Mouse (Mus musculus) kidney, adult 2 months (tissue): Measurements from ENCODE around the gene Gli3. TPM values are rescaled to one million over a fixed set of nuclear protein-coding genes. Genes with fewer than 3 reads are reported as not detected.

ENCODE experiments used
- DNase-seq: peaks from one replicate; pipeline ENCODE4 v3.0.0; 2021
- H3K27ac ChIP-seq: fragments of 200-500 bp; 2 replicates; pipeline ENCODE4 v1.5.1; 2012; ENCODE audit warnings: low read depth, low read length, control low read depth, inconsistent platforms; ENCODE audit not compliant: insufficient read depth
- H3K27me3 ChIP-seq: fragments of 200-500 bp; replicated peaks from 2 replicates; pipeline ENCODE4 v1.6.1; 2012; ENCODE audit warnings: mild to moderate bottlenecking, moderate library complexity, low read length, inconsistent platforms; ENCODE audit not compliant: control insufficient read depth, insufficient read depth
- H3K36me3 ChIP-seq: fragments of 200-500 bp; 2 replicates; pipeline ENCODE4 v1.6.1; 2012; ENCODE audit warnings: mild to moderate bottlenecking, moderate library complexity, low read length, inconsistent platforms; ENCODE audit not compliant: control insufficient read depth, insufficient read depth
- H3K4me1 ChIP-seq: fragments of 200-500 bp; 2 replicates; pipeline ENCODE4 v1.6.1; 2011; ENCODE audit warnings: low read length; ENCODE audit not compliant: control insufficient read depth, insufficient read depth
- H3K4me3 ChIP-seq: fragments of 200-500 bp; 2 replicates; pipeline ENCODE4 v1.5.1; 2011; ENCODE audit warnings: mild to moderate bottlenecking, low read depth, low read length, control low read depth; ENCODE audit not compliant: insufficient read depth
- CTCF ChIP-seq: fragments of 200-500 bp; conservative IDR thresholded peaks from 2 replicates; pipeline ENCODE4 v1.5.1; 2011; ENCODE audit warnings: low read depth, mild to moderate bottlenecking, control low read depth, low read length, moderate library complexity, mixed read lengths; ENCODE audit not compliant: insufficient read depth, insufficient read length
- POLR2A ChIP-seq: fragments of 200-500 bp; IDR thresholded peaks from one replicate; pipeline ENCODE4 v1.6.1; 2011; ENCODE audit warnings: low read depth, low read length, control low read depth
- WGBS: fragments of 180-500 bp; shearing (Covaris S2); methylation state at CpG from one replicate; pipeline ENCODE4 v1.1.7; 2018; 5-methylcytosine and 5-hydroxymethylcytosine counted together
- polyA plus RNA-seq: library from polyadenylated mRNA; depleted of rRNA; stranded (reverse); fragments of >200 nt; gene quantifications from 2 replicates; pipeline ENCODE4 v1.2.3, GENCODE M21; 2012

Gene Gli3
- polyA plus RNA-seq, 1 experiment = 0.99 TPM

DNA sequence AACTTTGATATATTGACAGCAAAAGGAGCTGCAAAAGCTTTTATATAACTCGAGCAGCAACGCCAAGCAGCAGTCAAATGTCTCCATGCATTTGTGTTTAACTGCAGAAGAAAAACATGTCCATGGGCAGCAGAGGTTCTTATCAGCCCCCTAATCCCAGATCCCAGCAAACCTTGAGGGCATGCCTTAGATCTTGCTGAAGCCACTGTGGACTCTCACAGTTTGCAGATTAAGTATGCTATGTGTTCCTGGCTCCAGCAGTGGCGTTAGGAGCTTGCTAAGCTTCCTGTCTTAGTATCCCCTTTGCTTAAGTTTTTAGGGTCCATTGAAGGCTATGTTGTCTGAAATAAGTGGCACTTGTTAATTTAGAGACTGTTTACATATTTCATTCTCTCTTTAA is 4.4 kb downstream of the Gli3 start:
- WGBS = 92% methylated on average over 3 of the region's 3 CpGs
- TF ChIP-seq POLR2A (no peak), CTCF (no peak)
- no peak for DNase-seq
- H3K4me1 ChIP-seq = no peaks in the 10 kb centered on the region
- H3K4me3 ChIP-seq = no peak overlapping the region
- no peaks in the 10 kb centered on the region; the same call in 1 of the 2 replicates for H3K27me3 ChIP-seq
- no peak overlapping the region for H3K27ac ChIP-seq
- no peaks in the 10 kb centered on the region for H3K36me3 ChIP-seq

DNA sequence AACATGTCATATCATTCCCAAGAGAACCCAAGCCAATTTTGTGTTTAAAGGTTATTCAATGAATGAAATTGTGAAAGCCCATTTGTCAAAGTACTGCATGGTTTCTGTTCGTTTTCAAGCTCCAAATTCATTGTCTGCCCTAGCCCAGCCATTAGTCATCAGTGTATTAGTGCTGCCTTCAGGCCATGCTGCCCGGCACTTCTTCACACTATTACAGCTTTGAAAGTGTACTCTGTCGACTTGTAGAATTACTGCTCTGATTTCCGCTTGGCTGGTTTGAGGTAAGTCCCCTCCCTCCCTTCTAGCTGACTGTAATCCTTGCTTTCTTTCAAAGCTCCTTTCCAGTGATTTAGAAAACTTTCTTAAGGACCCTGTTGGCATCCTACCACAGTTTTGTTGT is 5.4 kb downstream of the Gli3 start:
- Histone ChIP-seq H3K36me3 (no peaks in the 10 kb centered on the region), H3K27me3 (no peaks in the 10 kb centered on the region; the same call in 1 of the 2 replicates), H3K4me1 (no peaks in the 10 kb centered on the region), H3K27ac (no peak overlapping the region), H3K4me3 (no peak overlapping the region)
- DNase-seq = no peak
- no peak for TF ChIP-seq POLR2A
- no peak for TF ChIP-seq CTCF
- WGBS = 54% methylated on average over 4 of the region's 4 CpGs

DNA sequence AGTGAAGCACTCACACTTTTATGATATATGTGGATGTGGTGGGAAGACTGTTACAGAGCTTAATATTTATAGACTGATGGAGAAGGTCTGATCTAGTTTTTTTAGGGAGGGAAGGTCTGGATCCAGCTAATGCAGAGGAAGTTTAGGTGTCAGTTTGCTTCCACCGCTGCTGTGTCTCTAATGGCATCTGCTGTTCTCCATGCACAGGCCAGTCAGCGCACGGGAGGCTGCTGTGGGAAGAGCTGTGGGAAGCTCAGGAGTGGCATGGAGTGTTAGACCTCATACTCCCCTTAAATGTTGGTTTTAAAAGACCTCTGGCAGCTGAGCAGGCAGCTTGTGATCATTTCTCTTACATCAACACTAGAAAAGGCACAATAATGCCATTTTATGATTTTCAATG is 7.0 kb downstream of the Gli3 start:
- no peak for DNase-seq
- TF ChIP-seq POLR2A (no peak), CTCF (no peak)
- 82% methylated on average over 3 of the region's 3 CpGs for WGBS
- Histone ChIP-seq H3K27me3 (no peaks in the 10 kb centered on the region), H3K4me3 (no peak overlapping the region), H3K27ac (no peak overlapping the region), H3K4me1 (no peaks in the 10 kb centered on the region), H3K36me3 (no peaks in the 10 kb centered on the region)

DNA sequence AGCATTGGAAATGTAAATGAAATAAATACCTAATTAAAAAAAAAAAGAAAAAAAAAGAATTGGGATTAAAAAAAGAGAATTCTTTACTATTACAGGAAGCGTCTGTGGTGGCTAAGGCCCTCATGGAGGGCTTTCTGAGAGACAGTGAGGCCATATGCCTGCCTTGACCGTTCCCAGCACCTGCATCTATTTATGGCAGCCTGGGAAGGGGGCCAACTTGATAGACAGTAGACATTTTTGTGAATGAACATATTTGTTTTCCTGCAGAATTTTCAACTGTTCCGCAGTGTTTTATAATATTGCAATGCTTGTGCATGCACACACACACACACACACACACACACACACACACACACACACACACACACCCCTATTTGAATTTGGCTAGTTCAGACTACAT is 9.7 kb downstream of the Gli3 start:
- DNase-seq = no peak
- 88% methylated on average over 3 of the region's 3 CpGs for WGBS
- H3K27ac ChIP-seq = no peak overlapping the region
- H3K4me1 ChIP-seq = no peaks in the 10 kb centered on the region
- no peak overlapping the region for H3K4me3 ChIP-seq
- TF ChIP-seq POLR2A = no peak
- TF ChIP-seq CTCF = no peak
- H3K27me3 ChIP-seq = no peaks in the 10 kb centered on the region; the same call in 1 of the 2 replicates
- H3K36me3 ChIP-seq = no peaks in the 10 kb centered on the region

DNA sequence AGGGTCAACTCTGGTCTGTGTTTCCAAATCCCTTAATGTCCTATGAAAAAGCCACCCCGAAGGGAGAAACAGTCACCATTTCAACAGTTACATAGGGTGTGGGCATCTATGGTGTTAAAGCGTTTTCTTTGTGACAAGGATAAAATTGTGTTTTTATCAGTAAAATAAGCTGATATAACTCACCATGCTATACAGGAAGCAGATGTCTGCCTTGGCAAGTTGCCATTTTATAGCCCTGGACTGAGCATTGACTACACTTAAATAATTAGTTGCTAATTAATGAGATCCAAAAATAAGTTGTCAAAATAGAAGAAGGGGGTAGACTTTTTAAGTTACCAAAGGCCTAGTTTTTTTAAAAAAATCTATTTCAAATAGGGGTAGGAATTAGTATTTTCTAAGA is 11.4 kb downstream of the Gli3 start:
- Histone ChIP-seq H3K4me1 (no peaks in the 10 kb centered on the region), H3K27me3 (no peaks in the 10 kb centered on the region; the same call in 1 of the 2 replicates), H3K4me3 (no peak overlapping the region), H3K27ac (no peak overlapping the region), H3K36me3 (no peaks in the 10 kb centered on the region)
- TF ChIP-seq POLR2A (no peak), CTCF (no peak)
- no peak for DNase-seq
- 59% methylated on average over 2 of the region's 2 CpGs for WGBS

DNA sequence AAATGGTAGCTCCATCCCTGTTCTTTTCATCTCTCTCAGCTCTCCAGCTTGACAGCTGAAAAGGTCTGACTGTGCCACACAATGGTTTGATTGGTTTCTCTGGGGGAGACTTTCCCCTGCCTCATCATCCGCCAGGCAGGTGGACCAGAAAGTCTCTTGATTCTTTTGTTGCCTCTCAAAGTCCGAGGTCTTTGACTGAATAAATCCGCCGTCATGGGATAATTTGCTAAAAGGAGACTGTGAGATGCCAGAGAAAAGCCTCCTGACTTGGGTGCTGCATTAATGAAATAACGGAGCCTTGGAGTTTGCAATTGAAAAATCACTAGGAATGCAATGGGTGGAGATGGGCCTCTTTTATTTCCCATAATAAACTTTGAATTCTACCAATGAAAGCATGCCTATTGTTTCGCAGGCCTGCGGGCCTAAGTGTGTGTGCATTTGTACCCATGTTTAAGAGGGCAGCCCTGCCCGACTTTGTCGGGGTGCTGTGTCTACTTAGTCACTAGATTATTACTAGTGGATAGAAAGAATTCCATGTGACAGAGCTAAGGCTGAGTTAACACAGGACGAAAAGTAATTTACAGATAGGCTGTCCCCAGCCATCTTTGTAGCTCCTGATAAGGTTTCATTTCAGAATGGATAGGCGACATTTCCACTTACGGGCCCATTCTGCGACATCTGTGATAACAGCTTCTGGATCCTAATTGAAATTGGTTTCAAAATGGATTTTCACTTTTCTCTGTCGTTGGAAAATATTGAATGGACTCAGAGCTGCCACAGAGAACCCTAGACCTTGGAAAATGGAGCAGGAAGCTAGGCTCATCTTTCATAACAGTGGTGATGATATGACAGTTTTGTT is 23.2 kb downstream of the Gli3 start:
- H3K4me3 ChIP-seq = no peak overlapping the region
- H3K27me3 ChIP-seq = no peaks in the 10 kb centered on the region
- H3K4me1 ChIP-seq = no peaks in the 10 kb centered on the region
- no peak for TF ChIP-seq POLR2A
- no peak for TF ChIP-seq CTCF
- H3K27ac ChIP-seq = no peak overlapping the region
- WGBS = 79% methylated on average over 14 of the region's 14 CpGs
- no peaks in the 10 kb centered on the region for H3K36me3 ChIP-seq
- DNase-seq = no peak

DNA sequence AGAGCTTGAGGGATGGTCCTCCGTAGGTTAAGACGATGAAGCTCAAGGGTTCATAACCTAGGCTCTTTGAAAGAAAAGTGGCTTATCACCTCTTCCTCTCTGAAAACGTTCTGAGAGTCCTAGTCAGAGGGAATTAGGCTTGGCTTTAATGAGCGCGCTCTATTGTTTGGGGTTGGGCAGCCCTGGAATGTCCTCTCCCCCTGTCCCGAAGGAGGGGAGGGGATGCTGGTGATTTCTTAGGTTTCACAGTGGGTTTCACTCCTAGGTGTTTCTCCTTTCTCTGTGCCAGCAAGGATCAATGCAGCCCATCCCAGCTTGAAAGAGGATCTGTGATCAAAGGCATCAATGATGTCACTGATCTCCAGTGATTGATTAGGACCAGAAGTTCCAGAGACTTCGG is 24.3 kb downstream of the Gli3 start:
- Histone ChIP-seq H3K36me3 (no peaks in the 10 kb centered on the region), H3K4me3 (no peak overlapping the region), H3K27ac (no peak overlapping the region), H3K4me1 (no peaks in the 10 kb centered on the region), H3K27me3 (no peaks in the 10 kb centered on the region)
- DNase-seq = no peak
- no peak for TF ChIP-seq POLR2A
- no peak for TF ChIP-seq CTCF
- 56% methylated on average over 7 of the region's 7 CpGs for WGBS

DNA sequence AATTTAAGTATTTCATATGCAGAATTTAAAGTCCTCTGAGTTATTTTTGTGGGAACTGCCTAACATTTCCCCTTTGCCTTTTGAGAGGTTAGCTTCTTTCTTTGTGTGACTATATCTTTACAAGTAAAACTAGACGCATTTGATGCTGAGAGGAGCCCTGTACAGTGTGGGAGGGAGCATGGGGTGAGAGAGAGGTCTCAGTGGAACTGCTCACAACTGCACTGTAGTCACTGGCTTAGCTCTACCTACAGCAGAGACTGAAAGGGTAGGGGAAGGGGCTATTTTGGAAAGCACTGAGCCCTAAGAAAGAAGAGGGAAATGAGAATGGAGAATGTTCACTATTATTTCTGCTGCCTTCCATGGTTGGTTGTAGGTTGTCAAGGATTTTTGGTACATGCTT is 25.0 kb downstream of the Gli3 start:
- H3K27ac ChIP-seq = no peak overlapping the region
- WGBS = 61% methylated on average over 1 of the region's 1 CpGs
- no peak for DNase-seq
- H3K27me3 ChIP-seq = no peaks in the 10 kb centered on the region
- H3K36me3 ChIP-seq = no peaks in the 10 kb centered on the region
- H3K4me1 ChIP-seq = no peaks in the 10 kb centered on the region
- H3K4me3 ChIP-seq = no peak overlapping the region
- TF ChIP-seq CTCF (no peak), POLR2A (no peak)
